Mouse (Mus musculus) testis, adult 2 months (tissue): ENCODE measurements around the gene Extl1.

Experiments
- CTCF ChIP-seq: fragments of 200-500 bp; IDR thresholded peaks from 2 replicates; pipeline ENCODE4 v1.5.1; 2012; ENCODE audit warnings: low read depth, mild to moderate bottlenecking, inconsistent platforms, low read length, moderate library complexity; ENCODE audit not compliant: control insufficient read depth, insufficient read depth, insufficient replicate concordance
- POLR2A ChIP-seq: fragments of 200-500 bp; IDR thresholded peaks from 2 replicates; pipeline ENCODE4 v1.6.1; 2012; ENCODE audit warnings: low read depth, mild to moderate bottlenecking, inconsistent platforms, low read length, moderate library complexity; ENCODE audit not compliant: control insufficient read depth

GRCm38 (mm10) chr4:134316390-134316789 lies 67.3 kb downstream of the Extl1 start:
- TF ChIP-seq CTCF = no peak
- TF ChIP-seq POLR2A = no peak
